8 mouse cellular contexts compared by ENCODE assay signal in the genomic region with DNA sequence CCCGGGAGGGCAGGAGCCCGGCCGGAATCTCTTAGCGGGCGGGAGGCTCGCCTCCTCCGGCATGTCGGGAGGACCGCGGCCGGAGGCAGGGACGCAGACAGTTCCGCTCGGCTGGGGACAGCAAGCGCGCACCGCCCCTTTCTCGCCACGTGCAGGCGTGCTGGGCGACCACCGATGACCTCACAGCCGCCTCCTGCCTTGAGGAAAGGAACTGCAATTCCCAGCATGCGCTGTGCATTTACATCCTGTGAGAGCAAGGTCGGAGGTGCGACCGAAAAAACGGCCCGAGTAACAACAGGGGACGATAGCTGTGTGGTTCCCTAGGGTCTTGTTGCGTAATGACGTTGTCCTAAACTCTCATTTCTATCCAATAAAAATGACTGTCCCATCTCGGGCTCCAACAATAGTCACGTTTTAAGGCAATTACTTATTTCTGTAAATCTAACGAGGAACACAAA. TPM values are rescaled to one million over a fixed set of nuclear protein-coding genes. Genes with fewer than 3 reads are reported as not detected.
DNase-seq lines count a peak whose midpoint lies in the region; ATAC-seq and TF ChIP-seq lines count a peak whose summit lies in the region.

A gene (minus strand): TSS at position 122 of the 458 bp plus-strand sequence.

- H3K27me3 ChIP-seq in ES-Bruce4 (ENCODE audit: control insufficient read depth, insufficient read depth, low read length, poor library complexity, severe bottlenecking): no peaks in the 10 kb centered on the region
- H3K27me3 ChIP-seq in forebrain, embryonic 13.5 days: no peaks in the 10 kb centered on the region
- H3K27me3 ChIP-seq in liver, postnatal 0 days (ENCODE audit: insufficient read depth, low read length): no peaks in the 10 kb centered on the region
- H3K27me3 ChIP-seq in neural tube, embryonic 14.5 days (ENCODE audit: control insufficient read depth, insufficient read depth, low read length): no peaks in the 10 kb centered on the region

- H3K9ac ChIP-seq in ES-Bruce4 (ENCODE audit: low read depth, poor library complexity, severe bottlenecking): peak within 1 kb of the TSS; percentile 95
- peak within 1 kb of the TSS; percentile 81 for H3K9ac ChIP-seq in forebrain, embryonic 13.5 days
- H3K9ac ChIP-seq in liver, postnatal 0 days (replicated peaks): peak within 1 kb of the TSS; percentile 70
- H3K9ac ChIP-seq in neural tube, embryonic 14.5 days (replicated peaks; ENCODE audit: low read depth, low read length): peak within 1 kb of the TSS; percentile 65

- no peaks in the 10 kb centered on the region for H3K4me1 ChIP-seq in ES-Bruce4 (ENCODE audit: control insufficient read depth, insufficient read depth, low read length)
- H3K4me1 ChIP-seq in forebrain, embryonic 13.5 days: peaks cover 17% of the 10 kb centered on the region
- H3K4me1 ChIP-seq in liver, postnatal 0 days (ENCODE audit: insufficient read depth): peaks cover 11% of the 10 kb centered on the region
- peaks cover 12% of the 10 kb centered on the region; the same call in 1 of the 2 replicates for H3K4me1 ChIP-seq in neural tube, embryonic 14.5 days (ENCODE audit: control insufficient read depth, insufficient read depth, low read length)

- DNase-seq in heart, postnatal 10 days: peak; percentile 99
- DNase-seq in large intestine, adult 2 months (ENCODE audit: low read depth, low spot score): peak; percentile 97
- peak; percentile 96 for DNase-seq in liver, postnatal 0 days
- DNase-seq in testis, postnatal 10 days (ENCODE audit: low spot score): peak; percentile 96

- peak within 1 kb of the TSS; percentile 96 for H3K4me2 ChIP-seq in forebrain, embryonic 13.5 days
- peak within 1 kb of the TSS; percentile 95 for H3K4me2 ChIP-seq in liver, postnatal 0 days (ENCODE audit: low read depth, low read length)
- peak within 1 kb of the TSS; percentile 83 for H3K4me2 ChIP-seq in neural tube, embryonic 14.5 days (ENCODE audit: low read depth, low read length)

- peak within 1 kb of the TSS; percentile 84 for H3K4me3 ChIP-seq in ES-Bruce4 (ENCODE audit: low read depth, low read length)
- H3K4me3 ChIP-seq in forebrain, embryonic 13.5 days: peak within 1 kb of the TSS; percentile 93
- H3K4me3 ChIP-seq in liver, postnatal 0 days (ENCODE audit: low read depth, low read length): peak within 1 kb of the TSS; percentile 86
- peak within 1 kb of the TSS; percentile 81 for H3K4me3 ChIP-seq in neural tube, embryonic 14.5 days (ENCODE audit: low read depth, low read length)

- no peak for TF ChIP-seq POLR2A in ES-Bruce4 (IDR thresholded peaks at IDR 0.05; ENCODE audit: insufficient read depth, low read length)

- no peak for TF ChIP-seq CTCF in ES-Bruce4 (IDR thresholded peaks at IDR 0.05; ENCODE audit: low read depth, low read length)
- peak; percentile 47 for TF ChIP-seq CTCF in liver, postnatal 0 days (IDR thresholded peaks at IDR 0.05; ENCODE audit: low read depth)

- no peaks in the 10 kb centered on the region for H3K9me3 ChIP-seq in ES-Bruce4 (replicated peaks; ENCODE audit: control insufficient read depth, insufficient read depth, low read length, poor library complexity, severe bottlenecking)
- no peaks in the 10 kb centered on the region for H3K9me3 ChIP-seq in forebrain, embryonic 13.5 days (replicated peaks)
- no peaks in the 10 kb centered on the region for H3K9me3 ChIP-seq in liver, postnatal 0 days (ENCODE audit: low read length)
- H3K9me3 ChIP-seq in neural tube, embryonic 14.5 days (ENCODE audit: control insufficient read depth, low read length): no peaks in the 10 kb centered on the region

- H3K36me3 ChIP-seq in ES-Bruce4 (ENCODE audit: control insufficient read depth, insufficient read depth, low read length, poor library complexity, severe bottlenecking): peaks cover 22% of the 10 kb centered on the region
- peaks cover 24% of the 10 kb centered on the region for H3K36me3 ChIP-seq in forebrain, embryonic 13.5 days (ENCODE audit: poor library complexity, severe bottlenecking)
- peaks cover 27% of the 10 kb centered on the region for H3K36me3 ChIP-seq in liver, postnatal 0 days (replicated peaks; ENCODE audit: insufficient read depth, low read length)
- peaks cover 7% of the 10 kb centered on the region for H3K36me3 ChIP-seq in neural tube, embryonic 14.5 days (ENCODE audit: control insufficient read depth, insufficient read depth, low read length)

- no peak within 1 kb of the TSS for H3K27ac ChIP-seq in ES-Bruce4 (ENCODE audit: insufficient read depth, low read length)
- peak within 1 kb of the TSS; percentile 35; the same call in 1 of the 2 replicates for H3K27ac ChIP-seq in forebrain, embryonic 13.5 days
- H3K27ac ChIP-seq in liver, postnatal 0 days (ENCODE audit: low read depth): peak within 1 kb of the TSS; percentile 73
- peak within 1 kb of the TSS; percentile 57 for H3K27ac ChIP-seq in neural tube, embryonic 14.5 days (ENCODE audit: low read depth, low read length)

- peak; percentile 95 for ATAC-seq in cerebellum, adult (ENCODE audit: insufficient number of reproducible peaks, low FRiP score, low TSS enrichment)
- ATAC-seq in forebrain, embryonic 13.5 days: peak; percentile 99
- ATAC-seq in liver, postnatal 0 days: peak; percentile 97
- peak; percentile 98 for ATAC-seq in neural tube, embryonic 14.5 days (ENCODE audit: low read depth)

- WGBS in forebrain, embryonic 13.5 days: under 1% methylated on average over 35 of the region's 35 CpGs
- WGBS in large intestine, adult 2 months: under 1% methylated on average over 35 of the region's 35 CpGs
- 1% methylated on average over 35 of the region's 35 CpGs for WGBS in liver, postnatal 0 days (ENCODE audit: insufficient replicate concordance)
- under 1% methylated on average over 35 of the region's 35 CpGs for WGBS in neural tube, embryonic 14.5 days

- TF ChIP-seq EP300 in ES-Bruce4 (IDR thresholded peaks at IDR 0.05; ENCODE audit: insufficient read depth, low read depth, low read length): 0 out of 2 replicates have a peak, but pooled peaks have one; percentile 26
- peak; percentile 57 for TF ChIP-seq EP300 in liver, postnatal 0 days (IDR thresholded peaks at IDR 0.05; ENCODE audit: low read depth)

- intact Hi-C loops in heart, postnatal 10 days (cut with DNase I): loop anchor here (2.0 kb wide), 1 partner anchor 14 kb away; a partner anchor contains a TSS

RNA-seq across cellular contexts. Expression of the gene that starts here (rescaled TPM):
- polyA plus RNA-seq in ES-Bruce4 (2011; ENCODE audit: insufficient read depth, insufficient read length, low read depth, missing spikeins): 32.3 and 32.8 TPM in 2 replicates
- polyA plus RNA-seq in forebrain, embryonic 13.5 days (2015; fragmentation: Nextera tagmentation; extraction: Ambion mirVana): 11.9 and 14.8 TPM in 2 replicates
- 10 to 100 TPM; 14.9 to 17.6 TPM for total RNA-seq in heart, postnatal 10 days (2021)
- polyA plus RNA-seq in large intestine, adult 2 months (2012; rRNA removed): 9.0 and 14.8 TPM in 2 replicates
- polyA plus RNA-seq in liver, postnatal 0 days (2015; fragmentation: Nextera tagmentation; extraction: Ambion mirVana): 2.7 and 3.5 TPM in 2 replicates
- polyA plus RNA-seq in neural tube, embryonic 14.5 days (2014; fragmentation: Nextera tagmentation; extraction: Ambion mirVana): 16.8 and 19.3 TPM in 2 replicates
